Mouse (Mus musculus) testis, adult 2 months (tissue): Measurements from ENCODE around the gene Hip1.

Experiments used
- CTCF ChIP-seq: fragments of 200-500 bp; IDR thresholded peaks from 2 replicates; pipeline ENCODE4 v1.5.1; 2012; ENCODE audit warnings: low read depth, mild to moderate bottlenecking, inconsistent platforms, low read length, moderate library complexity; ENCODE audit not compliant: control insufficient read depth, insufficient read depth, insufficient replicate concordance
- POLR2A ChIP-seq: fragments of 200-500 bp; IDR thresholded peaks from 2 replicates; pipeline ENCODE4 v1.6.1; 2012; ENCODE audit warnings: low read depth, mild to moderate bottlenecking, inconsistent platforms, low read length, moderate library complexity; ENCODE audit not compliant: control insufficient read depth

- TF ChIP-seq CTCF: no peak
- no peak for TF ChIP-seq POLR2A
Measured at GRCm38 (mm10) chr5:135381356-135381925, 163.5 kb downstream of the Hip1 start.
